In the genomic region with DNA sequence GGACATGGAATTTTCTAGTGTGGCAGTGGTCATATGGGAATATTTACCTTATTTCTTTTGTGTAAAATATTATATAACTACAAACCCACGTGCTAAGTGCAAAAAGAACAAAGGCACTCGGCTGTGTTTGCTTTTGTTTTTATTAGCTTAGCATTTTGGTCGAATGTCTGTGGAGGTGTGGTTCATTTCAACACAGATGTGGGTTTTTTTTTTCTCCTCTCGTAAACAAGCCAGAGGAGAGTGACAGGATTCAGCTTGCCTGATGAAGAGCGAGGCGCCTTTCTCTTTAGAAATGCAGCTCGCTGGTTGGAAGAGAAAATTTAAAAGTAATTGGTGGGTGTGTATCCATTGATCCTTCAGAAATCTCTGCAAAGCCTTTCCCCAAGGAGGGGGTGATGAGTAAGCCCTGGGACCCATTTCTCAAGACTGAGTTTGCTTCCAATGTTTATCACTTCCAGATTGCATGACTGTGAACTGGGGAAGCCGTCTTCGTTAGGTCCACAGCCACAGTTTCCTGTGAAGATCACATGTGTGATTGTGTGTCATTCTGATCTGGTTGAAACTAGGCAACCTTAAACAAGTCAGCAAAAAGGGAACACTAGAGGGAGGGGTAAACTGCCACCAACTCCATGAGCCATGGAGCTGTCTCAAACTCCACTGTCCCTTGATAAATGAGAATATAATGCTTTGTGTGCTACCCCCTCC, we compare ENCODE assay signal across 8 mouse cellular contexts. TPM values are rescaled to one million over a fixed set of nuclear protein-coding genes. Genes with fewer than 3 reads are reported as not detected.
DNase-seq lines count a peak whose midpoint lies in the region; ATAC-seq and TF ChIP-seq lines count a peak whose summit lies in the region.

No protein-coding gene starts in this region.

- peaks cover 18% of the 10 kb centered on the region for H3K4me1 ChIP-seq in kidney, adult 2 months (ENCODE audit: control insufficient read depth, insufficient read depth, low read length)
- peaks cover 14% of the 10 kb centered on the region for H3K4me1 ChIP-seq in embryonic fibroblast, embryonic 13.5 days (ENCODE audit: control insufficient read depth, insufficient read depth, low read length)
- 0 out of 2 replicates have a peak, but pooled peaks cover 17% of the 10 kb centered on the region for H3K4me1 ChIP-seq in intestine, postnatal 0 days (replicated peaks; ENCODE audit: control insufficient read depth, insufficient read depth, low read length)

- WGBS in kidney, adult 2 months = 24% methylated on average over 9 of the region's 9 CpGs
- 12% methylated on average over 9 of the region's 9 CpGs for WGBS in intestine, postnatal 0 days

- peak overlapping the region; percentile 59 for H3K27ac ChIP-seq in kidney, adult 2 months (ENCODE audit: insufficient read depth, low read depth, low read length)
- H3K27ac ChIP-seq in embryonic fibroblast, embryonic 13.5 days (ENCODE audit: insufficient read depth, low read length) = peak overlapping the region; percentile 100
- H3K27ac ChIP-seq in intestine, postnatal 0 days (ENCODE audit: low read depth, low read length) = peak overlapping the region; percentile 82

- TF ChIP-seq CTCF in kidney, adult 2 months (conservative IDR thresholded peaks at IDR 0.05; ENCODE audit: insufficient read depth, insufficient read length, low read depth, low read length) = no peak
- no peak for TF ChIP-seq CTCF in embryonic fibroblast, embryonic 13.5 days (IDR thresholded peaks at IDR 0.05; ENCODE audit: borderline replicate concordance, insufficient read depth, low read length)
- no peak for TF ChIP-seq CTCF in intestine, postnatal 0 days (IDR thresholded peaks at IDR 0.05; ENCODE audit: low read depth)

- TF ChIP-seq POLR2A in kidney, adult 2 months (IDR thresholded peaks at IDR 0.05; ENCODE audit: low read depth, low read length) = no peak
- TF ChIP-seq POLR2A in embryonic fibroblast, embryonic 13.5 days (IDR thresholded peaks at IDR 0.05; ENCODE audit: low read depth, low read length) = peak; percentile 38

- peak overlapping the region; percentile 66 for H3K4me2 ChIP-seq in intestine, postnatal 0 days (replicated peaks; ENCODE audit: low read depth)

- H3K36me3 ChIP-seq in kidney, adult 2 months (ENCODE audit: control insufficient read depth, insufficient read depth, low read length) = no peaks in the 10 kb centered on the region
- peaks cover 8% of the 10 kb centered on the region; the same call in 1 of the 2 replicates for H3K36me3 ChIP-seq in intestine, postnatal 0 days (ENCODE audit: control insufficient read depth, insufficient read depth)

- DNase-seq in kidney, adult 2 months = peak; percentile 57
- no peak for DNase-seq in kidney, postnatal 25 days
- no peak for DNase-seq in layer of hippocampus, adult 9-11 months
- no peak for DNase-seq in layer of hippocampus, postnatal 14 days (ENCODE audit: low spot score in 2 of 2)
- DNase-seq in adrenal gland, postnatal 4 days (ENCODE audit: low spot score in 2 of 2) = no peak

- peak overlapping the region; percentile 42 for H3K4me3 ChIP-seq in kidney, adult 2 months (ENCODE audit: insufficient read depth, low read depth, low read length)
- peak overlapping the region; percentile 100 for H3K4me3 ChIP-seq in embryonic fibroblast, embryonic 13.5 days (ENCODE audit: insufficient read depth, low read length)
- peak overlapping the region; percentile 40 for H3K4me3 ChIP-seq in intestine, postnatal 0 days (ENCODE audit: low read depth, low read length)

- ATAC-seq in intestine, postnatal 0 days = no peak; the same call in 1 of the 2 replicates
- 0 out of 2 replicates have a peak, but pooled peaks have one; percentile 48 for ATAC-seq in megakaryocyte-erythroid progenitor cell, adult 5-6 weeks (replicated peaks; ENCODE audit: low FRiP score, low TSS enrichment, poor library complexity, severe bottlenecking)

- no peaks in the 10 kb centered on the region for H3K9me3 ChIP-seq in intestine, postnatal 0 days (ENCODE audit: control insufficient read depth)

- H3K27me3 ChIP-seq in kidney, adult 2 months (replicated peaks; ENCODE audit: control insufficient read depth, insufficient read depth, low read length) = no peaks in the 10 kb centered on the region
- no peaks in the 10 kb centered on the region for H3K27me3 ChIP-seq in intestine, postnatal 0 days (replicated peaks; ENCODE audit: control insufficient read depth, insufficient read depth, low read length)

- H3K9ac ChIP-seq in intestine, postnatal 0 days (ENCODE audit: low read depth, low read length) = peak overlapping the region; percentile 35

RNA-seq across cellular contexts. Expression of a gene that starts 1.8 kb away (rescaled TPM):
- polyA plus RNA-seq in kidney, adult 2 months (2012; rRNA removed) = 56.0 and 66.3 TPM in 2 replicates
- polyA plus RNA-seq in embryonic fibroblast, embryonic 13.5 days (2011; ENCODE audit: insufficient read length, low read depth, missing spikeins) = 952 and 959 TPM in 2 replicates
- 42.5 and 42.8 TPM in 2 replicates for polyA plus RNA-seq in intestine, postnatal 0 days (2015; fragmentation: Nextera tagmentation; extraction: Ambion mirVana)
- total RNA-seq in megakaryocyte-erythroid progenitor cell, adult 5-6 weeks (2014; fragmentation: Nextera tagmentation) = 1.1 and 2.0 TPM in 2 replicates
- total RNA-seq in megakaryocyte-erythroid progenitor cell, adult 5-6 weeks (2017) = 0.66 TPM in 1 of 2 replicates, not detected in the other
- total RNA-seq in layer of hippocampus, postnatal 14 days (2021) = 1 to 10 TPM; 2.8 to 6.2 TPM
- total RNA-seq in adrenal gland, postnatal 4 days (2021) = 100 to 1,000 TPM; 110 to 112 TPM

RNA-seq across cellular contexts. Expression of a gene that starts 54.0 kb away (rescaled TPM):
- polyA plus RNA-seq in kidney, adult 2 months (2012; rRNA removed) = 0.16 TPM in 1 of 2 replicates, not detected in the other
- 1.1 and 4.3 TPM in 2 replicates for polyA plus RNA-seq in embryonic fibroblast, embryonic 13.5 days (2011; ENCODE audit: insufficient read length, low read depth, missing spikeins)
- polyA plus RNA-seq in intestine, postnatal 0 days (2015; fragmentation: Nextera tagmentation; extraction: Ambion mirVana) = not detected in 2 replicates
- not detected in 2 replicates for total RNA-seq in megakaryocyte-erythroid progenitor cell, adult 5-6 weeks (2014; fragmentation: Nextera tagmentation)
- not detected in 2 replicates for total RNA-seq in megakaryocyte-erythroid progenitor cell, adult 5-6 weeks (2017)
- total RNA-seq in layer of hippocampus, postnatal 14 days (2021) = under 1 TPM; 0.41 to 0.60 TPM
- total RNA-seq in adrenal gland, postnatal 4 days (2021) = not detected

Comparison
In these comparisons a context has a peak if more than half of its experiments do, and no peak if none do; other contexts are left out.
1. H3K4me3 ChIP-seq: peak in every context shown above with its lines; median percentile 100 in embryonic fibroblast, embryonic 13.5 days; 42 in kidney, adult 2 months; 40 in intestine, postnatal 0 days.
2. RNA of a gene that starts 1.8 kb away (total RNA-seq): 110 to 112 TPM in adrenal gland, postnatal 4 days; 2.8 to 6.2 TPM in layer of hippocampus, postnatal 14 days and 0.66 to 2.0 TPM in megakaryocyte-erythroid progenitor cell, adult 5-6 weeks; every median in the first group is over 10 times any median in the second.
3. Peak in every context shown above with its lines, with median percentiles within 50 percentile points of each other: H3K27ac ChIP-seq.